Mouse (Mus musculus) MN1 (cell line): Measurements from ENCODE around the gene Slc29a2.

Source experiments
- DNase-seq: peaks from one replicate; pipeline ENCODE4 v3.0.0-alpha.2; 2016; ENCODE audit warnings: low spot score

Slc29a2 gene

GRCm38 (mm10) chr19:5036577-5036976 lies 12.9 kb downstream of the Slc29a2 start:
- no peak for DNase-seq

DNA sequence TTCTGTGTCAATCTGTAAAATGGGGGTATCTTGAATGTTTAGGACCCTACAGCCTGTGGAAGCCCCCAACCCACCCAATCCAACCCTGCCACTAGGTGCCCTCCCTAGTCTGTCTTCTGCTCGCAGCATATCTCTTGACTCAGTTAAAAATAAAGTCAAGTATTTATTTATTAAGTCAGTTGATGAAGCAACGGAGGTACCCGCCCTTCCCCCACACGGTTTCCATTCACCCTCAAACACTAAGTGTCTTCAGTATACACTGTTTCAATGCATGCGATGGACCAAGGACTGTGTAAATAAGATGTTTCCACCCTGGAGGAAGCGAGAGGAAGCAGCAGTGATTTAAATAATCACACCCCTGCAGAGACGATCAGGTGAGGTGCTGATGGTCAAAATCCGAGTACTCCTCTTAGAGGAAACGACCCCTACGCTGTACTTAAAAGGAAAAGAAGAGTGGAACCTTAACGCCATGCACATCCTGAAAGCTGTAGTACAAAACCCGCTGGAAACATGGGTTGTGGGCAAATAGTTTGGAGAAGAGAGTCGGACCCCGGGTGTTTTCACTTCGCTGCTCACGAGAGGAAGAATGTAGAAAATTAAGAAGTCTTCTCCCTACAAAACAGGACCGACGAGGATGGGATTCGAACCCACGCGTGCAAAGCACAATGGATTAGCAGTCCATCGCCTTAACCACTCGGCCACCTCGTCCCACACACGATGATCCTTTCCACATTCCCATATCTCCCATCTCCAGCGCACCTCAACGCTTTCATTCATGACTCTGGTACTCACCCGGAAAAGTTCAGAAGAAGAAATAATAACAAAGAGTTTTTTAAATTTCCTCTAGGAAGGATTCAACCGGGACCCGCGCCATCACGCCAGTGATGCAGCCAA lies 14.3 kb downstream of the Slc29a2 start:
- DNase-seq = peak; percentile 87

GRCm38 (mm10) chr19:5038709-5039156 lies 15.1 kb downstream of the Slc29a2 start, which contains the start of the genes B4gat1 and AC124502.3:
B4gat1 (plus strand) TSS chr19:5038826.
AC124502.3 (plus strand) TSS chr19:5038891.
- peak; percentile 94 for DNase-seq

DNA sequence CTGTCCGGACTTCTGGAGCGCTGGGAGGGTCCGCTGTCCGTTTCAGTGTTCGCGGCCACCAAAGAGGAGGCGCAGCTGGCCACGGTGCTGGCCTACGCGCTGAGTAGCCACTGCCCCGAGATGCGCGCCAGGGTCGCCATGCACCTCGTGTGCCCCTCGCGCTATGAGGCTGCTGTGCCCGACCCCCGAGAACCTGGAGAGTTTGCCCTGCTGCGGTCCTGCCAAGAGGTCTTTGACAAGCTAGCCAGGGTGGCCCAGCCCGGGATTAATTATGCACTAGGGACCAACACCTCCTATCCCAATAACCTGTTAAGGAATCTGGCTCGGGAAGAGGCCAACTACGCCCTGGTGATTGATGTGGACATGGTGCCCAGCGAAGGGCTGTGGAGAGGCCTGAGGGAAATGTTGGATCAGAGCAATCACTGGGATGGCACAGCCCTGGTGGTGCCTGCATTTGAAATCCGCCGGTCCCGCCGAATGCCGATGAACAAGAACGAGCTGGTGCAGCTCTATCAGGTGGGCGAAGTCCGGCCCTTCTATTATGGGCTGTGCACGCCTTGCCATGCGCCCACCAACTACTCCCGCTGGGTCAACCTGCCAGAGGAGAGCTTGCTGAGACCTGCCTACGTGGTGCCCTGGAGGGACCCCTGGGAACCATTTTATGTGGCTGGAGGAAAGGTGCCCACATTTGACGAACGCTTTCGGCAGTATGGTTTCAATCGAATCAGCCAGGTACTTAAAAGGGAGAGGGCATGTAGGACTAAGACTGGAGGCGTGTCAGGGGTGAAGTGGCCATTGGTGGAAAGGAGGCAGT lies 15.8 kb downstream of the Slc29a2 start:
- peak; percentile 31 for DNase-seq

DNA sequence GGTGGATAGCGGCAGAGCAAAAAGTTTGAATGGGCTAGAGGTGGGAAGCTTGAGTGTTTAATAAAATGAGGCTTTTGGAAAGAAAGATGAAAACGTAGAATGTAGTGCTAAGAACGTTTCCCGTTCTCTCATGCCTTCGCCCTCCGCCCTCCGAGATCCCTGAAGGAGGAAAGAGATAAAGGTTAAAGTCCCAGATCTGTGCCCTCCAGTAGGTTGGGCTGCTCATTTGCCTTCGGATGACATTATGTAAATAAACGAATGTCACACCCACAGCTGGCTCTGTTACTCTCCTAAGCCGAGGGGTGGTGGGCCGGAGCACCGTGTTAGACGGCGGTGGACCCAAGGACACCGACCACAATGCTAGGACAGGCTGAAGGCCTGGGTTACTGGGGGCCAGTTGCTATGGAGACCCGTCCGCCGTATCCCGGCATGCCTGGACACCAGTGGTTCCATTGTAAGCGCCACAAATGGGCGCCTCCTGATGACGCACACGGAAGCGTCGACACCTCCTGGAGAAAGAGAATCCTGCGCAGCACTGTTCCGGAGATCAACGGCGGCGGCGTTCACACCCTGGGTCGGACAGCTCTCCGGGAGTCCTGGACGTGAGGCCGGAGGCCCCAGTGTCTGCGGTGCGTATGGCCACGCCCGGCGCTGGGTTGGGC lies 17.3 kb downstream of the Slc29a2 start, which contains the start of gene Brms1:
TSS of gene Brms1 (plus strand) at position 493 of the 662 bp plus-strand sequence.
- DNase-seq = peak; percentile 95

DNA sequence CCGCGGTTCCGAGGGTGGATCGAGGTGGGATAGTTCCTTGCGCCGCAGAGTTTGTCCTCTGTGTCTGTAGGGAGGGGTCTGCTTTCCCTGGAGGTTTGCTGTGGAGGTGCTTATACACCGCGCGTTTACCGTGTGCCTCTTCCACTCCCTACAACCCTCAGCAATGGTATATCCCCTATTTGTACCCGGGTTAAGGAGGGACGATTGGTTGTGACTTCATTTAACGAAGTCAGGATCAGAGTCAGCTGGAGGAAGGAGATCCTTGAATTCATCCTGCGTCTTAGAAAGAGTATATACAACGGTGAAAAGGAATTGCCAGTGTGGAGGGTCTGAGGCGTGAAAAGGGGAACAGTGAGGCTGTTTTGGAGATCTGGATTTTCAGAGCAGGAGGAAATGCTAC lies 17.9 kb downstream of the Slc29a2 start:
- no peak for DNase-seq

GRCm38 (mm10) chr19:5045531-5045930 lies 21.9 kb downstream of the Slc29a2 start:
- DNase-seq = no peak

DNA sequence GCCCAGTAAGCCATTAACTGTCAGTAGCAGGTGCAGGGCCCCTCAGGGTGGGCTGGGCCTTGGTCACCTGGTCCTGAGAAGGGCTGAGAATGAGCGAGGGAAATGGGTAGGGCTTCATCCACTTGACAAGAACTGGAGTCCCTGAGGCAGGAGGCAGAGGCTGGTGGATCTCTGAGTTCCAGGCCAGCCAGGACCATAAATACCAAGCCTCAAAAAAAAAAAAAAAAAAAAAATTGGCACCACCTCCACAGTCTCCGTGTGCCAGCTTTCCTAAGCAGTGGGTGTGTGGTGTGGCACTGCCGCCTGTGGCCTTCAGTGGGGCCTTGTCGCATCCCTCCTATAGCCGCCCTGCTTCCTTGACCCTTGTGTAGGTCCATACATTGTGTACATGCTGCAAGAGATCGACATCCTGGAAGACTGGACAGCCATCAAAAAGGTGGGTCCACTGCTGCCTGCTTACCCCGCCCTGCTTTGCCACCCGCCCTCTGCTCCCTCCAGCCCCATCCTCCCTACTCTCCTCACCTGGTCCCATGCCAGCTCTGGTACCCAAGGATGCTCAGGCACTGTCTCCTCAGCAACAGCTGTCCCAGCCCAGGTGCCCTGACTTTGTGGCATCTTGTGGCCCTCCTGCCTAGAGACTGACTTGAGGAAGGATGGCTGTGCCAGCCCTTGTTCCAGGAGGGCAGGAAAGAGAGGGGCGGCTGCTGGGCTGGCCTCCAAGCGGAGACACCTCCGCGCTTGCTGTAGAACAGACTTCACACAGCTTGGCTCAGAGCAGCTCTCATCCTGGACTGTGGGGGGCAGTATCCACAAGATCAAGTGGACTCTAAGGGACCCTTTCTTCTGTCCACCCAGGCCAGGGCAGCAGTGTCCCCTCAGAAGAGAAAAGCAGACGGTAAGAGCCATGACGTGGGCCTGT lies 24.7 kb downstream of the Slc29a2 start:
- DNase-seq = no peak

DNA sequence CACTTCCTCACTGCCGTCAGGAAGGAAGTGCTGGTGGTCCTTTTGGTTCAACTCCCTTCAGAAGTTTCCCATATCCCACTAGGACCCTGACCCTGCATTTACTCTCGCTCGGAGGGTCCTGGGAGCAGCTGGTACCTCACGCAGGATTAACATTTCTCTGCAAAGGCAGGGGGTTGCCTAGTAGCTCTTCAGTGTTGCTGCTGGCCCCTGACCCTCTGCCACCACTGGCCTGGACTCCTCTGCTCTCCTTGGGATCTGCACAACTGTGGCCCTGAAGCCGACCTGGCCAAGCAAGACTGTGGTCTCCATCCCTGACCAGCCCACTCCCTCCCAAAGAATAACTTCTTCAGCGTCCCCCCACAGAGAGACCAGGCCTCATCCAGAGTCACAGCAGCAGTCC lies 25.7 kb downstream of the Slc29a2 start:
- no peak for DNase-seq

GRCm38 (mm10) chr19:5050047-5050905 lies 26.6 kb downstream of the Slc29a2 start, which contains the start of gene Rin1:
Rin1 (plus strand) TSS chr19:5050481.
- DNase-seq = peak; percentile 89

- DNase-seq = peak; percentile 61
Measured at GRCm38 (mm10) chr19:5051031-5051430, 27.4 kb downstream of the Slc29a2 start.

DNA sequence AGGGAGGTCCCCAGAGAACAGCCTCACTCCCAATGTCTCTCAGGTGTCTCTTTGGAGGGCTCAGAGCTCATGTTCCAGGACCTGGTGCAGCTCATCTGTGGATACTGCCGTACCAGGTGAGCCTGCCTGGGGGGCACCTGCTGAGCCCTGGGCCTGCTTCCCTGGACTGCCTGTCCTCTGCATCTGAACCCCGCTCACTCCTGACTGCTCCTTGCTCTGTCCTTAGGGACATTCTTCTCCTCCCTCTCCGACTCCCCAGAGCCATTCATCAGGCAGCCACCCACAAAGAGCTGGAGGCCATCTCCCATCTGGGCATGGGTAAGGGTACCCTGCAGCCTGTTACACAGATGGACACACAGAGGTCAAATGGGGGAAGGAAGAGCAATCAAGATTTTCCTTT lies 27.9 kb downstream of the Slc29a2 start:
- DNase-seq = peak; percentile 23

- DNase-seq = no peak
Measured at GRCm38 (mm10) chr19:5052166-5052822, 28.6 kb downstream of the Slc29a2 start.

GRCm38 (mm10) chr19:5052853-5053252 lies 29.2 kb downstream of the Slc29a2 start:
- no peak for DNase-seq

DNA sequence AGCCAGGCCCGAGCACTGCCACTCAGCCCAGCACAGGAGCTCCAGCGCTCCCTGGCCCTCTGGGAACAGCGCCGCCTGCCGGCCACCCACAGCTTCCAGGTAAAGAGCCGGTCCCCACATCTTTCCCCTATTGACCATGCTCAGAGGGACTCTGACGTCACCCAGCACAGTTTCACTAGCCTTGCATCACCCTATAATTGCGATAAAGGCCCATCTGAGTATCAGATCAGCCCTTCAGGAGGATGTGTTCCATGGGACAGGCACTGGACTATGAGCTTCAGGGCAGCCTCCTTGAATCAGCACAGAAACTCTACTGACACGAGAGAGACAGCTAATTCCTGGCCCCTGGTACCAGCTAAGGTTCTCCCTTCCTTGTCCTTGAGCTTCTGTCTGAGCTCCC lies 30.2 kb downstream of the Slc29a2 start:
- DNase-seq = peak; percentile 85

DNA sequence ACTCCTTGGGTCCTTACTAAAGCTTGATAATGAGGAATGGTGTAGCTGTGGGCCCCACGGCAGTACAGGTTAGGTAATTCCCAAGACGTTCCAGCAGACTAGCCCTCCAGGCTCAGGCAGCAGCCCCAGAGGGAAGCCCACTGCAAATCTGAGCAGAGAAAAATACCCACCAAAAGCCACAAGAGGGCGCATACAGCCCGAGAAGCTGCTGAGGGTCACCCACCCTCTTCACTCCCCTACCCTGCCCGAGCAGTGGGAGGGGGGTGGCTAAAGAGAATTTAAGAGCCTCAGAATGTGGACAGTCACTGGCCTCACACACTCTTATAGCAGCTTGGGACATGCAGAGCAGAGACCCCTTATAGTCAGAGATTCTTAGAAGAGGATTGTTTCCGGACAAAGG lies 32.6 kb downstream of the Slc29a2 start:
- DNase-seq = peak; percentile 68

DNA sequence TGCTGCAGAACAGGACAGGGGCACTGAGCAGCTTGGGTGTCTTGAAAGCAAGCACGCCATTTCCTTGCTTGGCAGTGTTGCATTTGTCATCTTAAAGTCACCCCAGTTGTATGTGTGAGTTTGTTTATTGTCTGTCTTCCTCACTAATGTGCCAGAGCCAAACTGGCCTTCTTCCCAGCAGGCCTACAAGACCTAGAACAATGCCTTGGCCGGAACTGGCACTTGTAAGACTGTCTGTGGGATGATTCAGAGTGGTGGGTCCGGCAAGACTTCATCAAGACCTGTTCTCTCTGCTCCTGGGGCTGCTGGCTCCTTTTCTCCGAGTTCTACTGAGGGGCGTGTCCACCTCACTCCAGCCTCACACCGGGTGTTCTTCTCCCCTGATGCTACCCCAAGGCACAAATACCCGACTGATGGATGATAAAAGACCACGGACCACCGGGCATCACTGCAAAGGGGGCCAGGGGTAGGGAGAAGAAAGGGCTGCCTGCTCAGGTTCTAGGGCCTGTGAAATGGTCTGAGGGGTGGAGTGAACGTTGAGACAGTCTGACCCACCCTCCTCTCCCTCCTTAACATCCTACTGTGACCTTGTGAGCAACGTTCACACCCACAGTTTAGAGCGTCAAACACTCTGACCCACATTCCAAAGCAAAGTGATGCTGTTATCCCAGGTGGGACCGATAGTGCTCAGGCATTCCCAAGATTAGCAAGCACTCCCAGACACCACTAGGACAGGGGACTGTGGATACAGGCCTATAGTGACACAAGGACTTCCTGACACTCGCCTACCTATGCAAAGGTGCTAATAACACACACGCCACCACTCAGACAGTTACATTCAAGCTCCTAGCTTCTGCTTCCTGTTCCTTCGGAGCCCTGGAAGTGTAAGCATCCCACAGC lies 34.5 kb downstream of the Slc29a2 start:
- DNase-seq = peak; percentile 40
